ENCODE assay signal across 28 mouse cellular contexts in the genomic region with DNA sequence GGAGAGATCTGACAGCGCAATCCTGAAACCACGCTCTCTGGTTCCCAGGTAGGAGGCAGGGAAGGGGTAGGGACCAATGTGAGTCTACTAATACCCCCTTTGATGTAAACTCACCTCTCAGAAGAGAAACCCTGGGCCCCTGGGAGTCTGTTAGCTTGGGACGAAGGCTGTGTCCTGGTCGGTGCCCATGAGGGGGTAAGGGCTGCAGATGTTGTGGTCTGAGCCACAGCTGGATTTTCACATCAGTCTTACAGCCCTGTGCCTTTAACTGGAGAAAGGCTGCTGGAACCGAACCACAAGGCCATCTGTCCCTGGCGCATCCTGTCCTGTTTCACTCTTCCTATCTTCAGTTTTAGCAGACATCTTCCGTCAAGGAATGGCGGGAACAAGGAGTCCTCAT. TPM values are rescaled to one million over a fixed set of nuclear protein-coding genes. Genes with fewer than 3 reads are reported as not detected.
DNase-seq lines count a peak whose midpoint lies in the region; ATAC-seq lines count a peak whose summit lies in the region.
"Had no signal": no experiment of that assay in that cellular context is flagged by ENCODE, and none has a peak within 500 bp of the region (broad histone marks: within the 10 kb centered on the region; RNA-seq: fewer than 3 reads in every experiment).

No protein-coding gene starts in this region.

- no peak overlapping the region for H3K4me3 ChIP-seq in forebrain, embryonic 11.5 days (ENCODE audit: low read depth, low read length)
- H3K4me3 ChIP-seq in forebrain, embryonic 15.5 days, result no peak overlapping the region
- no peak overlapping the region for H3K4me3 ChIP-seq in heart, embryonic 10.5 days
- H3K4me3 ChIP-seq in liver, embryonic 12.5 days, result no peak overlapping the region
- H3K4me3 ChIP-seq: embryonic facial prominence, embryonic 10.5 days; embryonic facial prominence, embryonic 13.5 days; erythroblast, embryonic 14.5 days; forebrain, embryonic 13.5 days; gastrocnemius, adult 2 months had no signal

- H3K27ac ChIP-seq in forebrain, embryonic 11.5 days (ENCODE audit: low read depth, low read length), result no peak overlapping the region
- H3K27ac ChIP-seq in forebrain, embryonic 15.5 days (replicated peaks), result no peak overlapping the region
- H3K27ac ChIP-seq in heart, embryonic 10.5 days, result no peak overlapping the region
- no peak overlapping the region for H3K27ac ChIP-seq in liver, embryonic 12.5 days
- H3K27ac ChIP-seq: embryonic facial prominence, embryonic 10.5 days; embryonic facial prominence, embryonic 13.5 days; forebrain, embryonic 13.5 days; gastrocnemius, adult 2 months; hindbrain, embryonic 14.5 days; hindbrain, postnatal 0 days had no signal

- H3K4me2 ChIP-seq in forebrain, embryonic 11.5 days (ENCODE audit: low read depth, low read length, severe bottlenecking), result no peak overlapping the region
- no peak overlapping the region for H3K4me2 ChIP-seq in forebrain, embryonic 15.5 days (replicated peaks)
- H3K4me2 ChIP-seq in liver, embryonic 12.5 days, result no peak overlapping the region
- H3K4me2 ChIP-seq: embryonic facial prominence, embryonic 13.5 days; forebrain, embryonic 13.5 days; hindbrain, embryonic 14.5 days had no signal

- no peak for ATAC-seq in forebrain, embryonic 11.5 days (replicated peaks; ENCODE audit: low FRiP score)
- ATAC-seq in forebrain, embryonic 15.5 days (replicated peaks), result no peak
- no peak for ATAC-seq in liver, embryonic 12.5 days
- ATAC-seq: activated CD4-positive, CD25-positive, alpha-beta regulatory T cell, adult 4 months; forebrain, embryonic 13.5 days; forebrain, postnatal 0 days; hindbrain, postnatal 0 days; inflammation-experienced regulatory T-cells, adult 6 months had no signal

- H3K4me1 ChIP-seq in forebrain, embryonic 11.5 days (replicated peaks; ENCODE audit: control insufficient read depth, insufficient read depth, low read length), result no peaks in the 10 kb centered on the region
- no peaks in the 10 kb centered on the region for H3K4me1 ChIP-seq in forebrain, embryonic 15.5 days
- H3K4me1 ChIP-seq in heart, embryonic 10.5 days, result peaks cover 4% of the 10 kb centered on the region; the same call in 1 of the 2 replicates
- peaks cover 21% of the 10 kb centered on the region for H3K4me1 ChIP-seq in liver, embryonic 12.5 days
- H3K4me1 ChIP-seq: embryonic facial prominence, embryonic 10.5 days; embryonic facial prominence, embryonic 13.5 days had no signal

- peak; percentile 37 for DNase-seq in forebrain, embryonic 11.5 days (ENCODE audit: low spot score)
- peak; percentile 70 for DNase-seq in heart, embryonic 10.5 days (ENCODE audit: low spot score)
- no peak for DNase-seq in heart, postnatal 4 days
- DNase-seq in liver, result peak; percentile 0
- peak; percentile 8 for DNase-seq in urinary bladder, adult 2 months (ENCODE audit: low spot score)
- DNase-seq in urinary bladder, postnatal 25 days (ENCODE audit: low spot score), result no peak
- DNase-seq: adrenal gland, adult 8-10 months; adrenal gland, postnatal 25 days; cerebellum, adult 11-12 months; cerebellum, adult 8-10 months; cerebellum, postnatal 10 days; cerebellum, postnatal 36 days; embryo, embryonic 11 days; forebrain, postnatal 0 days; gastrocnemius, adult 2 months; heart, postnatal 36 days had no signal

- H3K9ac ChIP-seq in forebrain, embryonic 11.5 days (ENCODE audit: low read length), result no peak overlapping the region
- H3K9ac ChIP-seq in forebrain, embryonic 15.5 days (replicated peaks), result no peak overlapping the region
- no peak overlapping the region; the same call in 1 of the 2 replicates for H3K9ac ChIP-seq in liver, embryonic 12.5 days
- H3K9ac ChIP-seq: forebrain, embryonic 13.5 days; forebrain, postnatal 0 days; hindbrain, embryonic 14.5 days had no signal

- WGBS in forebrain, embryonic 11.5 days, result 91% methylated on average over 8 of the region's 8 CpGs
- 89% methylated on average over 8 of the region's 8 CpGs for WGBS in forebrain, embryonic 15.5 days
- WGBS in heart, embryonic 10.5 days, result 77% methylated on average over 8 of the region's 8 CpGs
- WGBS in liver, embryonic 12.5 days (ENCODE audit: insufficient replicate concordance), result 76% methylated on average over 8 of the region's 8 CpGs

- no peaks in the 10 kb centered on the region for H3K27me3 ChIP-seq in forebrain, embryonic 11.5 days (ENCODE audit: control insufficient read depth, insufficient read depth, low read length)
- no peaks in the 10 kb centered on the region for H3K27me3 ChIP-seq in forebrain, embryonic 15.5 days
- peaks cover 16% of the 10 kb centered on the region; the same call in 1 of the 2 replicates for H3K27me3 ChIP-seq in heart, embryonic 10.5 days (ENCODE audit: insufficient read depth, poor library complexity, severe bottlenecking)
- H3K27me3 ChIP-seq in liver, embryonic 12.5 days (replicated peaks), result peaks cover 63% of the 10 kb centered on the region
- H3K27me3 ChIP-seq: embryonic facial prominence, embryonic 13.5 days; forebrain, embryonic 13.5 days had no signal

- H3K36me3 ChIP-seq in forebrain, embryonic 11.5 days (ENCODE audit: control insufficient read depth, insufficient read depth, low read length), result no peaks in the 10 kb centered on the region
- no peaks in the 10 kb centered on the region for H3K36me3 ChIP-seq in forebrain, embryonic 15.5 days
- H3K36me3 ChIP-seq in heart, embryonic 10.5 days, result no peaks in the 10 kb centered on the region
- H3K36me3 ChIP-seq in liver, embryonic 12.5 days, result no peaks in the 10 kb centered on the region
- H3K36me3 ChIP-seq: embryonic facial prominence, embryonic 10.5 days; embryonic facial prominence, embryonic 13.5 days had no signal

- H3K9me3 ChIP-seq in forebrain, embryonic 11.5 days (ENCODE audit: control insufficient read depth, low read length), result no peaks in the 10 kb centered on the region
- H3K9me3 ChIP-seq in forebrain, embryonic 15.5 days, result no peaks in the 10 kb centered on the region
- peaks cover 6% of the 10 kb centered on the region; the same call in 1 of the 2 replicates for H3K9me3 ChIP-seq in heart, embryonic 10.5 days
- no peaks in the 10 kb centered on the region for H3K9me3 ChIP-seq in liver, embryonic 12.5 days (replicated peaks)

RNA-seq across cellular contexts. Expression of a gene that starts 30.0 kb away (rescaled TPM):
- polyA plus RNA-seq in forebrain, embryonic 11.5 days (2014; fragmentation: Nextera tagmentation; extraction: Ambion mirVana), result 0.23 and 1.3 TPM in 2 replicates
- polyA plus RNA-seq in forebrain, embryonic 15.5 days (2015; fragmentation: Nextera tagmentation; extraction: Ambion mirVana), result 0.34 and 0.90 TPM in 2 replicates
- 2.9 and 6.3 TPM in 2 replicates for polyA plus RNA-seq in heart, embryonic 10.5 days (2016; fragmentation: Nextera tagmentation; extraction: Ambion mirVana)
- under 1 TPM; 0.60 to 0.83 TPM for total RNA-seq in heart, postnatal 4 days (2021)
- polyA plus RNA-seq in liver, embryonic 12.5 days (2016; fragmentation: Nextera tagmentation; extraction: Ambion mirVana), result 2.5 and 3.7 TPM in 2 replicates
- polyA plus RNA-seq in urinary bladder, adult 2 months (2012; rRNA removed), result 1.7 and 1.8 TPM in 2 replicates

RNA-seq across cellular contexts. Expression of a gene that starts 30.6 kb away (rescaled TPM):
- polyA plus RNA-seq in forebrain, embryonic 11.5 days (2014; fragmentation: Nextera tagmentation; extraction: Ambion mirVana), result 0.12 TPM in 1 of 2 replicates, not detected in the other
- not detected in 2 replicates for polyA plus RNA-seq in forebrain, embryonic 15.5 days (2015; fragmentation: Nextera tagmentation; extraction: Ambion mirVana)
- 0.16 TPM in 2 replicates for polyA plus RNA-seq in heart, embryonic 10.5 days (2016; fragmentation: Nextera tagmentation; extraction: Ambion mirVana)
- total RNA-seq in heart, postnatal 4 days (2021), result not detected
- 0.10 TPM in 1 of 2 replicates, not detected in the other for polyA plus RNA-seq in liver, embryonic 12.5 days (2016; fragmentation: Nextera tagmentation; extraction: Ambion mirVana)
- 1.0 and 1.2 TPM in 2 replicates for polyA plus RNA-seq in urinary bladder, adult 2 months (2012; rRNA removed)
- total RNA-seq: adrenal gland, adult 8-10 months; adrenal gland, postnatal 25 days; granulocyte monocyte progenitor cell, adult 5-6 weeks; heart, postnatal 36 days; hindbrain, postnatal 0 days had no signal
- polyA plus RNA-seq: erythroblast, embryonic 14.5 days; forebrain, embryonic 13.5 days; heart, postnatal 0 days; hindbrain, embryonic 14.5 days; hindbrain, postnatal 0 days had no signal

Comparison
In these comparisons a context has a peak if more than half of its experiments do, and no peak if none do; other contexts are left out.
1. DNase-seq: peak in forebrain, embryonic 11.5 days (single experiment), heart, embryonic 10.5 days (single experiment), liver (single experiment) and urinary bladder, adult 2 months (single experiment); none in heart, postnatal 4 days (single experiment) and urinary bladder, postnatal 25 days (single experiment).